Mouse (Mus musculus): ENCODE results near the gene Evl.

DNA sequence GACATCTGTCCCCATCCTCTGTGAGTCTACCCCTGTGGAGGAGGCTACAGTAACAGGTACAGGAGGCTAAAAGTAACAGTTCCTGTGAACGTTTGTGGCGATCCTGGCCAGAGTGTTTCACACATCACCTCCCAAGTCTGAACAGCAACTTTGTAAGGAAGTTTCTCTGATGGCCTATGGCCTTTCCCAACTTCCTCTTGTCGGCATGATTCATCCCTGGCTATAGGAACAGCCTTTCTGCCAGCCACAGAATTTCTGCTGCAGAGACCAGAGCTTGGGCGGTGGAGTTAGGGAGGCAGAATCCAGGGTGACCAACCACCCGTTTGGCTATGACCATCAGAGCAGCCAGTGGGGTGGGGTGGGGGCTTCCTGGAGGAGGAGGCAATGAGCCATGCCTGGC, 145.5 kb downstream of the Evl start:
- no peak for TF ChIP-seq CTCF (IDR thresholded peaks at IDR 0.05; ENCODE audit: low read depth)
- TF ChIP-seq EP300 (IDR thresholded peaks at IDR 0.05; ENCODE audit: low read depth): no peak
